Mouse (Mus musculus) thymus, postnatal 25 days (tissue): ENCODE data around the gene Map3k11.
"Not testable (repeated sequence)": the region's sequence is repeated elsewhere in the genome, so short reads cannot be mapped to it uniquely, and the experiment has no call there.

Experiments used
- DNase-seq: peaks from one replicate; pipeline ENCODE4 v3.0.0; 2022

Gene Map3k11

GRCm38 (mm10) chr19:5668372-5668771, 20.2 kb upstream of the Map3k11 start:
- no peak for DNase-seq

- DNase-seq, result no peak
Measured at GRCm38 (mm10) chr19:5680432-5680831, 8.1 kb upstream of the Map3k11 start.

GRCm38 (mm10) chr19:5684236-5684635, 4.3 kb upstream of the Map3k11 start:
- no peak for DNase-seq

- no peak for DNase-seq
Measured at GRCm38 (mm10) chr19:5684985-5685384, 3.6 kb upstream of the Map3k11 start.

- DNase-seq, result no peak
Measured at GRCm38 (mm10) chr19:5685431-5685830, 3.1 kb upstream of the Map3k11 start.

- DNase-seq, result no peak
Measured at GRCm38 (mm10) chr19:5685861-5686260, 2.7 kb upstream of the Map3k11 start.

- DNase-seq, result no peak
Measured at GRCm38 (mm10) chr19:5686437-5686836, 2.1 kb upstream of the Map3k11 start.

GRCm38 (mm10) chr19:5686954-5687353, 1.6 kb upstream of the Map3k11 start:
- not testable (repeated sequence) for DNase-seq

- DNase-seq, result no peak
Measured at GRCm38 (mm10) chr19:5687738-5688137, 804 bp upstream of the Map3k11 start.

GRCm38 (mm10) chr19:5689088-5689428, 516 bp downstream of the Map3k11 start:
- no peak for DNase-seq

GRCm38 (mm10) chr19:5689565-5690342, 1.2 kb downstream of the Map3k11 start:
- DNase-seq, result peak; percentile 91

- no peak for DNase-seq
Measured at GRCm38 (mm10) chr19:5690343-5690735, 1.8 kb downstream of the Map3k11 start.

- DNase-seq, result no peak
Measured at GRCm38 (mm10) chr19:5691601-5692000, 3.1 kb downstream of the Map3k11 start.

- DNase-seq, result no peak
Measured at GRCm38 (mm10) chr19:5692086-5692912, 3.8 kb downstream of the Map3k11 start.

GRCm38 (mm10) chr19:5692913-5693396, 4.4 kb downstream of the Map3k11 start:
- DNase-seq, result no peak

GRCm38 (mm10) chr19:5693801-5694200, 5.3 kb downstream of the Map3k11 start:
- no peak for DNase-seq

GRCm38 (mm10) chr19:5695849-5696462, 7.4 kb downstream of the Map3k11 start:
- DNase-seq, result no peak

- peak; percentile 19 for DNase-seq
Measured at GRCm38 (mm10) chr19:5704163-5704800, 15.7 kb downstream of the Map3k11 start, which contains the start of gene Kcnk7. Kcnk7 (plus strand) TSS chr19:5704367.

GRCm38 (mm10) chr19:5704801-5705571, 16.4 kb downstream of the Map3k11 start:
- peak; percentile 57 for DNase-seq

GRCm38 (mm10) chr19:5710068-5710467, 21.5 kb downstream of the Map3k11 start:
- DNase-seq, result no peak

GRCm38 (mm10) chr19:5710581-5710980, 22.0 kb downstream of the Map3k11 start:
- no peak for DNase-seq

- peak; percentile 64 for DNase-seq
Measured at GRCm38 (mm10) chr19:5711218-5711617, 22.7 kb downstream of the Map3k11 start.
